Mouse (Mus musculus): Measurements from ENCODE around the gene Vmn2r90. TPM values are rescaled to one million over a fixed set of nuclear protein-coding genes. Genes with fewer than 3 reads are reported as not detected.

Vmn2r90 gene
- total RNA-seq (2023), result 0.37 TPM

DNA sequence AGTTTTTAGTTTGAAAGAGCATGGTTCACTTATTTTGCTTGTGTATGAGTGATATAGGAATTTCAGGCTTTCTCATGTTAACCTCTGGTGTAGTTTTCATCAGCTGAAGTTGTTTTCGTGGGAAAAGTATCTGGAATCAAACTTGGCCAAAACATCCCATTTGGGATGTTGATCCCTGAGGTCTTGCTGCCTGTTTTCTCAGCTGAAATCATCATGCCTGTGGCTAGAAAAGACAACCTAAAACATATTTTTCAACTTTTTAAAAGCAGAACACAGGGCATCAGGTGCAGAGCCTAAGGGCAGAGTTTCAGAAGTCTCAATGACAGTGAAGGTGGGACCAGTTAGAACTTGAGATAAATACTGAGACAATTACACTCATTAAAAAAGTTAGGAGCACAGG, at the start of gene Vmn2r90:
Gene Vmn2r90 (plus strand): TSS at position 301 of the 400 bp plus-strand sequence.

Other genes starting within 250 kb of the Vmn2r90 start
- gene Lnpep, start 78.7 kb upstream of the Vmn2r90 start, total RNA-seq (2023), result 224 TPM
- gene Spaca6, start 123.4 kb downstream of the Vmn2r90 start, total RNA-seq (2023), result 3.8 TPM
- gene Has1, start 151.5 kb downstream of the Vmn2r90 start, total RNA-seq (2023), result not detected
- gene Fpr1, start 180.2 kb downstream of the Vmn2r90 start, total RNA-seq (2023), result 1.0 TPM
- not detected for gene Fpr2, start 184.1 kb downstream of the Vmn2r90 start, total RNA-seq (2023)
- not detected for gene Fpr3, start 184.1 kb downstream of the Vmn2r90 start, total RNA-seq (2023)

Data from CD8-positive naive resting alpha-beta T cell, adult 57 days (primary cell).